Mouse (Mus musculus) brain, adult 10 weeks (tissue): ENCODE results near the gene Nek5. TPM values are rescaled to one million over a fixed set of nuclear protein-coding genes. Genes with fewer than 3 reads are reported as not detected.

Experiments
- polyA plus RNA-seq: library from polyadenylated mRNA; stranded (reverse); fragments of 350-450 nt; fragmentation: Illumina TruSeq; extraction: RNeasy Lipid Tissue Mini Kit (QIAGEN cat#74804); gene quantifications from one replicate; pipeline ENCODE4 v1.2.3, GENCODE M21; 2015; ENCODE audit warnings: low read depth, low replicate concordance

The Nek5 gene
- 0.58 TPM for polyA plus RNA-seq

GRCm38 (mm10) chr8:22124220-22125152 is at the start of gene Nek5:
Gene Nek5, minus strand, starts transcription at chr8:22125053.

GRCm38 (mm10) chr8:22166080-22166603 is 41.3 kb upstream of the Nek5 start, which contains the start of gene Nek3:
Gene Nek3, minus strand, starts transcription at chr8:22166435.

GRCm38 (mm10) chr8:22060446-22060889 is 64.4 kb downstream of the Nek5 start, which contains the start of gene Alg11:
Gene Alg11, plus strand, starts transcription at chr8:22060721.

GRCm38 (mm10) chr8:22059821-22060445 is 64.9 kb downstream of the Nek5 start, which contains the start of gene Atp7b:
Gene Atp7b, minus strand, starts transcription at chr8:22060305.

Other genes starting within 250 kb of the Nek5 start
- not detected for gene Defb9, start 239.6 kb downstream of the Nek5 start, polyA plus RNA-seq
- gene Defb11, start 218.6 kb downstream of the Nek5 start, polyA plus RNA-seq, result 3.0 TPM
- gene Defb15, start 192.3 kb downstream of the Nek5 start, polyA plus RNA-seq, result not detected
- not detected for gene Defb35, start 186.7 kb downstream of the Nek5 start, polyA plus RNA-seq
- gene Defb13, start 178.3 kb downstream of the Nek5 start, polyA plus RNA-seq, result not detected
- gene Fam90a1a, start 166.3 kb downstream of the Nek5 start, polyA plus RNA-seq, result not detected
- gene Ccdc70, start 155.3 kb downstream of the Nek5 start, polyA plus RNA-seq, result not detected
- gene Atp7b, start 64.7 kb downstream of the Nek5 start, polyA plus RNA-seq, result 1.2 TPM
- gene Alg11, start 64.3 kb downstream of the Nek5 start, polyA plus RNA-seq, result 27.2 TPM
- gene Nek3, start 41.4 kb upstream of the Nek5 start, polyA plus RNA-seq, result 2.5 TPM
- 1.5 TPM for gene Ckap2, start 60.8 kb upstream of the Nek5 start, polyA plus RNA-seq
- 18.4 TPM for gene Vps36, start 67.8 kb upstream of the Nek5 start, polyA plus RNA-seq
- 3.2 TPM for gene Thsd1, start 102.3 kb upstream of the Nek5 start, polyA plus RNA-seq
- not detected for gene Tpte, start 158.4 kb upstream of the Nek5 start, polyA plus RNA-seq